Mouse (Mus musculus) testis, postnatal 10 days (tissue): ENCODE measurements at regions not wholly inside any gene's neighbourhood (a gene's known extent, or its start where the extent isn't known, plus 50 kb on each side); places are given as distances from the start of the nearest gene placed in this dataset.
"Not testable (repeated sequence)": the region's sequence is repeated elsewhere in the genome, so short reads cannot be mapped to it uniquely, and the experiment has no call there.

Experiments
- DNase-seq: peaks from one replicate; pipeline ENCODE4 v3.0.0; 2021; ENCODE audit warnings: low spot score

- DNase-seq, result no peak
These were observed 1984.0 kb downstream of the 4930444P10Rik start for GRCm38 (mm10) chr1:14109190-14109482.

- no peak for DNase-seq
These were observed 1984.5 kb downstream of the 4930444P10Rik start for GRCm38 (mm10) chr1:14108450-14109189.

DNA sequence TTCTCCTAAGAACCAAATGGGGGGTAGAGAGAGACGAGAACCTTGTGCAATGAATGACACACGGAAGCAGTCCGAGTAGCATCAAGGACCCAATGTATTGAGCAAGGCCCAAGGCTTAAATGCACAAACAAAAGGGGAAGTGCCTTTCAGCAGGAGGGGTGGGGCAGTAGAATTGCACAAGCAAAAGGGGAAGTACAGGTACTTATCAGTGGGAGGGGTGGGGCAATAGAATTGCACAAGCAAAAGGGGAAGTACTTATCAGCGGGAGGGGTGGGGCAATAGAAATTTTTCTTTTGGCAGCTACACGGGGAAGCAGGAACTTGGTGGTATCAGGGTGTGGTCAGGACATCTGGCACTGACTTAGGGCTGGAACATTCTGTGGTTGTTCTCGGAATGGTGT, 1987.6 kb downstream of the 4930444P10Rik start:
- DNase-seq, result not testable (repeated sequence)

DNA sequence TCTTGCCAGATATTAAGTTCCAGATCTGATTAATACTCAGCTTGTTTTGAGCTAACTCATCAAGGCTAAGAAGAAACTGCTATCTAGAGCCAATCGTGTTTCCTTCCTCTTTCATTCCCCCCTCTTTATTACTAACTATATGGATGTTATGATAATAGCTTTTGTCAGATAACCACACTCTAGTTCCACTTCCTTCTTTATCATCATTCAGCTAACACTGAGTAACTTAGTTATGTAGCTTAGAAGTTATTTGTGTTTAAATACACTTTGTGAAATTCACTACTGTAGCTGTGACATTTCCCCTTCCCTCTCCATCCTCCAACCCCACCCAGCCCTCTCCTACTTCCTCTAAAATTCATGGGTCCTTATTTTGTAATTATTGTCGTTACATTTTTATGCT, 1988.6 kb downstream of the 4930444P10Rik start:
- DNase-seq, result no peak

- DNase-seq, result no peak
These were observed 1994.1 kb downstream of the 4930444P10Rik start for GRCm38 (mm10) chr1:14099031-14099430.

- DNase-seq, result no peak
These were observed 1995.4 kb downstream of the 4930444P10Rik start for GRCm38 (mm10) chr1:14097567-14098228.

- DNase-seq, result no peak
These were observed 2028.3 kb downstream of the 4930444P10Rik start for GRCm38 (mm10) chr1:14064856-14065255.

- no peak for DNase-seq
These were observed 2057.0 kb downstream of the 4930444P10Rik start for GRCm38 (mm10) chr1:14036163-14036562.

- DNase-seq, result no peak
These were observed 2081.6 kb downstream of the 4930444P10Rik start for GRCm38 (mm10) chr1:14011484-14011883.

DNA sequence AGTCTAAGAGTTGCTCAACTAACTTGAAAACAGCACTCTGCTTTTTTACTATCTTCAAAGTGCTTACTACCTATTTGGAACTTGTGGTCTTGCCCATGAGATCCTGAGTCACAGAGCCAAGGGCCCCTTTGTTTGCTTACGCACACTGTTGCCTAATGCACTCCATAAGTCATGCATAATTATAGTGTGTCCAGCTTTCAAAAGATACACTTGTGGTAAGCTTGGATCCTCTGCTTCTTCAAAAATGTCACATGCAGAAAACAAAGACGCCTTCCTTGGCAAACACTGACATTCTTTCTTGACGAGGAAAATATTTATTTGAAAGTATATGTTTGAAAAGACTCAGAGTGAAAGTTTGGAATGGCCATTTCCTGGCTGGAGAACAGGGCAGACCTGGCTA, 2082.3 kb downstream of the 4930444P10Rik start:
- DNase-seq, result no peak

DNA sequence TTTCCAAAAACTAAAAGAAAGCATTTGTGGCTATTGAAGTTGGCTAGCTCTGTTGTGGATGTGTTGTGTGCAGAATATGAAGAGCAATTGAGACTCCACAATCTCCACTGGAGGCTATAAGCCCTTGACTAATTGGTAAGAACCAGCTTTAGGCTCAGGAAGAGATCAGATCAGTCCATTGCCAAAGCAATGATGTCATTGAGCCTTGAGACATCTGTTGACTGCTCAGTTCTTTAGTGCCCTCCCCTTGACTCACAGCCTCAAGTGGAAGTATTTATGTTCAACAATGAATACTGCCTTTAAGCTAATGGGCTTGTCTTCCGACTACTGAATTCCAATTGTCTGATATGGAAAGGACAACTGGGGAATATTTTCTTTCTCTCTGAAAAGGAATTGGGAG, 2090.6 kb downstream of the 4930444P10Rik start:
- no peak for DNase-seq

GRCm38 (mm10) chr1:14001431-14001830, 2091.7 kb downstream of the 4930444P10Rik start:
- DNase-seq, result no peak

DNA sequence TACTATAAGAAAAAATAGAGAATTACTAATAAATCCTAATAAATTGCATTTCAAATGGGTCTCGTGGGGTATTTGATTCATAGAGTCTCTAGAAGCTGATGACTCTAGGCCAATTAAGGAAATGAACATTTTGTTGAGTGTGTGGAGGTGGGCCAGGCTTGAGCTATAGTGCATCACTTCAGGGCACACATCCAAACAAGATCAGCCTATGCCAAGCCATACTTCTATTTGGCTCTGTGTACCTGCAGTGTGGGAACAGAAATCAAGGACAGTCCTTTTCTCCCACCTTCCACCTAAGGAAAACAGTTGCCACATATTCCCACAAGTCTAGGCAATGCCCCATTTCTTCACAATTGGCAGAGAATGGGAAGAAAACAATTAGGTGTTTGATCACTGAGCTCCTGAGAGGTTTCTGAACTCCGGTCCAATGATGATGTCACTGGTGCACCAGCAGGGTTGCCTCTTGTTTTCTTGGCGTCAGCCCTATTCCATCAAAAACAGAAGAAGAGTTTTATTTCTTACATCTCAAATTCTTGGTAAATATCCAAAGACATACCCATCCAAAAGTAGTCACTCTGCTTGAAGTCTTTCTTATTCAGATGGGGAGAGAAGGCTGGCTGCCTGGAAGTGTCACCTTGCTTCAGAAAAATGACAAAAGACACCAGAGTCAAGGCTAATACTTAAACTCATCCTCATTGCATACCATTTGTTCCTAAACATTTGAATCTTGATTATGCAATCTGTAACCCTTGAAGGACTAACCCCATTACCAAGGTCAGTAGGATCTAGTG, 2092.3 kb downstream of the 4930444P10Rik start:
- no peak for DNase-seq

GRCm38 (mm10) chr1:13998178-13998708, 2094.9 kb downstream of the 4930444P10Rik start:
- DNase-seq, result no peak

DNA sequence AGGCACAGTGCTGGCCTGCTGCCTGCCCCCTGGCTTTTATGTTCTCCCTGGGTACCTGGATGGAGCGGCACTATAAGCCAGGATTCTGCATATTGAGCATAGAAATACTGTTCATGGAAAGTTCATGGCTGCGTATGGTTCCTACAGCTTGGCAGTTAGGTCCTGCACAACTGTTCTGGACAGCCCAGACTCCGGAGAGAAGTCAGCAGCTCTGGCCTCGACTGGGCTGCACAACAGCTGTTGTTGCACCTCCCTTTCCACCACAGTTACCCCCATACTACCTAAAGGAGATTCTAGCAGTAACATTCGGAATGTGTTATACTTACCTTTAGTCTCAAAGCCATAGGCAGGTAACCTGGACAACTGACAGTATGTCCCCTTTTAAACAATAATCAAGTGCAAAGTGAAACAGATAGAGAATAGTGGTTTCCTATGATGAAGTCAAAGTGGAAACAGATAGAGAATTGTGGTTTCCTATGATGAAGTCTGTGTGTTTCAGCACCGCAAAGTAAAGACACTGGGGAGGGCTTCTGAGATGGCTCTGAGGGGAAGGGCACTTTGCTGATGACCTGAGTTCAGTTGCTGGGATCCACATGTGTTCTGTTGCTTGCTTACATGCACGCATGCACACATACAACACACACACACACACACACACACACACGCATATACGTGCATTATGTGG, 2099.2 kb downstream of the 4930444P10Rik start:
- no peak for DNase-seq

GRCm38 (mm10) chr1:13992978-13993377, 2100.1 kb downstream of the 4930444P10Rik start:
- no peak for DNase-seq

DNA sequence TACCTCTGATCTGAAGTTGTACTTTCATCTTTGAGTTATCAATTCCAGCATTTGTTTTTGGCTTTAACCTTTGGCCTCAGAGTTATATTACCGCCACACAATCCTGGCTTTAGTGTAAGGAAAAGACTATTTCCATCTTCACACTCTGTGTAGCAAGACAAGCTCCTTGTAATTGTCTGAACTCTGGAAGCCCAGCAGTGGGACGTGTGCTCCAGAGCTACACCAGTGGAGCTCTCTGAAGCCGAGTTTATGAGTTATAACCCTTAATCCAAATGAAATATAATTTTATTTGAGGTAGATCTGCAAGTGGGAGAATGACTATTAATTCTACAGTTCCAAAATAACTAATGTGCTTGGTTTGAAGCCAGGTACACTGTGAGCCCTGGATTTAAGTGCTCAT, 2103.8 kb downstream of the 4930444P10Rik start:
- no peak for DNase-seq

- no peak for DNase-seq
These were observed 2108.3 kb downstream of the 4930444P10Rik start for GRCm38 (mm10) chr1:13984833-13985232.

DNA sequence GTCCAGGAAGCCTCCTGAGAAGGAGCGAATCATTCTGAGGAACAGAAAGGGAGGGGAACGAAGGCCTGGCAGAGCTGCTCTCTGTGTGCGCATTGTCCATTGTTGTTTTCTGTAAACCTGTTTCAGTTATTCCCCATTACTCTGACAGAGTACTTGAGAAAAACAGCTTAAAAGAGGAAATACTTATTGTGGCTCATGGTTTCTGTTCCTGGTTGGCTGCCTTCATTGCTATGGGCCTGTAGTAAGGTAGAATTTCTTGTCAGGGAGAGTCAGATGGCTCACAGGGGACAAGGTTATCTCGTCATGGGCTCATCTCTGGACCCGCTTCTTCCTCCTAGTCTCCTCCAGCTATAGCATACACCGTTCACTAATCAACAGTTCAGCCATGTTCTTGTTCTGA, 2112.9 kb downstream of the 4930444P10Rik start:
- DNase-seq, result no peak

- no peak for DNase-seq
These were observed 2114.5 kb downstream of the 4930444P10Rik start for GRCm38 (mm10) chr1:13978640-13979039.

- DNase-seq, result no peak
These were observed 2115.9 kb downstream of the 4930444P10Rik start for GRCm38 (mm10) chr1:13977207-13977606.

- DNase-seq, result no peak
These were observed 2143.9 kb downstream of the 4930444P10Rik start for GRCm38 (mm10) chr1:13949241-13949640.
